Mouse (Mus musculus) CH12F3 (cell line): ENCODE data around the gene Fos.
"Not testable (repeated sequence)": the region's sequence is repeated elsewhere in the genome, so short reads cannot be mapped to it uniquely, and the experiment has no call there.

Experiments
- in situ Hi-C: fragments of 300-500 bp; cut with MboI; formaldehyde crosslinking; loops from 2 replicates; pipeline ENCODE4 v1.14.3; 2020; ENCODE audit warnings: low sequenced_read_pairs

The Fos gene

DNA sequence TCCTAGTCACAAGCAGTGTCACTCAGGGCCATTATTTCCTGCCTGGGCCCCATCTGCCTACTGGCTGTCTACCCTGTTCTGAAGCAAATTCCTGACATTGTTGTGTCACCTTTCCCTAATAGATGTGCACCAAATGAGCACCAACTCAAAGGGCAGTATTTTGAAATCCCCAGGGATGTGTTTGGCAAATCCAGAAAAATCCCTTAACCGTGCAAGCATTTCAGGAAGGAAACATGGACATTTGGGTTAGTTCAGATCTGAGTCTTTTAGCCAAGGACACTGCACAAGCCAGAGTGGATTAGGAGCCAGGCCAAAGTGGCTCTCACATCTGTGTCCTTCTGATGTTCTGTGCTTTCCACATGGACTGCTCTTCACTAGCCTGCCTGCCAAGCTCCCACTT, 48.0 kb downstream of the Fos start:
- in situ Hi-C loops, result no loop called here

DNA sequence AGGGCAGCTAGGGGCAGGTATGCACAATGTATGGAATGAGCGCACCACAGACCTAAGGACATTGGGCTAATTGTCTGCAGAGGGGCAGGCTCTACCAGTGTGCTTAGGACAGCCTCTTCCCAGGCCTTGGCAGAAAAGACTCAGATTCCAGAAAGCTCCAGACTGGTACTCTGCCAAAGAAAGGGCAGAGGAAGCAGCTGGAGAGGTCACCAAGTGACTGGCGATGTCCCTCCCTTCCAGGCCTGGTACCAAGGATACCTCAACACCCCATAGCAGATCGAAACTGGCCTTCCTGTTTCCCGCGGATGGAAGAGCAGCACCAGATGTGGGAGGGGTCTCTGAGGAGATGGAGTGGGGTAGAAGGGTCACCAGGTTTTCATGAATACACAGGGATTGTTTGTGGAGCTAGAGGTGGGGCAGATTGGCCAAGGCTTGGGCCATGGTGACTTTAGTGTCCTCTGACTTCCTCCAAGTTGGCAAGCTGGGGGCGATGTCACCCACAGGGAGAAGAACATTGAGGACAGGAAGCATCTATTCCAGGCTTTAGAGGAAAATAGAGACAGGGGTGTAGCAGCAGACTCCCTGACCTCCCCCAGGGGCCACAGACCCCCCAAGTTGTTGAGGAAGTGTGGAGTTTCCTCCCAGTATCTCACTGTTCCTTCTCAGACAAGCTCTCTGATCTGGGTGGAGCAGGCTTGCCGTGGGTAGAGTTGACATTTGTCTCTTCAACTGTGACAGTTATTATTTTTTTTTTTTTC, 49.1 kb downstream of the Fos start:
- in situ Hi-C loops, result no loop called here

DNA sequence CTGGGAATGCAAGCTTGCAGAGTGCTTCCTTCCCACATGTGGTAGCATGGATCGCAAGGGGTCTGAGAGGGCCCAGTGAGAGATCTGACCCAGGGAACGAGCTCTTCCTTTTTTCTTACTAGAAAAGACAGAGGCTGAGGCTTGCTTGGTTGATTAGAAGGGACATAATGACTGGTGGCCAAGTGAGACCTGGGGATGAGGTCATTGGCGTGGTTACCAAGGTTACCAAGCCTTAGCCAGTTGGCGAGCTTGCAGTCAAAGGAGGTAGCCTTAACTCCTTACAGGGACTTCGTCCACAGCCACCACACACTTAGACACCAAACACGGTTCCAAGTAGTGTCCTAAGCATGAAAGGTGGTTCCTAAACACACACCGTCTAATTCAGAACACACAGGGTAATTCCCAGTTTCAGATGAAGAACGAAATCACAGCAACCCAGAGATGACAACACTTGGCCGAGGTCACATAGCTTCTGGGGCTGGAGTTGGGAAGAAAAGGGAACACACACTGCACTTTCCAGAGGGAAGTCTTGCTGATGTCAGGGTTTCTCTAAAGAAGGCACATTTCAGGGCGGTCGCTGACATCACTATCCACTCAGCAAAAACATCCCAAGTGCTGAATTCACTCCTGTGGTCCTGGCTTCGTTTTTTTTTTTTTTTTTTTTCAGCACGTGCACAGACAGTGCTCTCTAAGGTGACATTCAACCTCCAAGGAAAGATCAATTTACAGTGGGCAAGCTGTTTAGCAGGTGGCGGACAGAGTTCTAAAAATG, 49.9 kb downstream of the Fos start:
- in situ Hi-C loops, result no loop called here

DNA sequence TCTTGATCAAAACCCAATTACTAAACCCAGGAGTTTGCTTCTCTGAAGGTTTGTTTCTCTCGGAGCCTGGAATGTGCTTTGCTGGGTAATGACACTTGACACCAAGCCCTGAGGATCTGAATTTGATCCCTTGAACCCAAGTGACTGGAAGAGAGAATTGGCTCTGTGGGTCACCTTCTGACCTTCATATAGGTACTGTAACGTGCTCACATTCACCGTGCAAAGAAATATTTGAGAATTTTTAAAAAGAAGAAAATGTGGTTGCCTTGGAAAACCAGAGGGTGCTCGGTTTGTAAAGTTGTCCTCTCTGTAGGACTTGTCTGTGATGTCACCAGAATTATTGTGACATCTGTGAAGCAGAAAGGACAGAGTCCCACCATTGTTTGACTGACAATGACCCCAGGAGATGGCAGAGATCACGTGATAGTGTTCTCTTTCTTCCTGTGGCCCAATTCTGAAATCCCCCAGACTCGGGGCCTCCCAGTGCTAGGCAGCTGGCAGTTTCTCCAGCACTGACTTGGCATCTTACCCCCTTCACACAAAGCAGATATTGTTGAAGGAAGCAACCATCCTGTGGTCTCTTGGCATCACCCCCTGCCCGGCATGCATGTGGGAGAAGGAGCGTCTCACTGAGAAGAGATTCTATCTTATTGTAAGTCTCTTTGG, 50.6 kb downstream of the Fos start:
- in situ Hi-C loops, result no loop called here

DNA sequence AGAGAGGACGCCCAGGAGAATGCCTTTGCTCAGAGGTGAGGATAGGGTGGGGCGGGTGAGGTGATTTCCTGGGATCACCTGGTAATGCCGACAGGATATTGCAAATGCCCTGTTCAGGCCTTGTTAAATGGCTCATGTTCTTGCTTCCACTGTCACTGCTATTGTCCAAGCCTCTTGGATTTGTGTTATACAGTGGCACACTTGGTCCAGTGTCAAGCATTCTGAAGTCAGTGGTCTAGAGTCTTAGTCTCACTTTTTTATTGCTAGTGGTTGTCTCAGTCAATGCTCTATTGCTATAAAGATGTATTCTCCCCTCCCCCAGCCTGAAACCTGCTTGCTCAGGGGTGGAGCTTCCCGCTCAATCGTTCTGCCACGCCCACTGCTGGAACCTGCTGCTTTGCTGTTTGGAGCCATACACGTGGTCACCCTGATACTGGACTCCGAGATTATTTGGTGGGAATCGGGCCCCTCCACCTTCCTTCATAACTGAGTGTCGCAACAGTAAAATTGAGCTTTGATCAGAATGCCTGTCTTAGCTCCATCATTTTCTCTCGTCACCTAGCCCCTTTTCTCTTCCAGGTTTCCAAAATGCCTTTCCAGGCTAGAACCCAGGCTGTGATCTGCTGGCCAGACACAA, 51.3 kb downstream of the Fos start:
- in situ Hi-C loops, result not testable (repeated sequence)
